Mouse (Mus musculus) lung, adult 2 months (tissue): Measurements from ENCODE around the gene Gm45799. TPM values are rescaled to one million over a fixed set of nuclear protein-coding genes. Genes with fewer than 3 reads are reported as not detected.

Source experiments
- DNase-seq: peaks from one replicate; pipeline ENCODE4 v3.0.0; 2022
- H3K4me1 ChIP-seq: fragments of 200-500 bp; 2 replicates; pipeline ENCODE4 v1.6.1; 2011; ENCODE audit warnings: low read length; ENCODE audit not compliant: control insufficient read depth, insufficient read depth
- H3K4me3 ChIP-seq: fragments of 200-500 bp; replicated peaks from 2 replicates; pipeline ENCODE3; 2011; ENCODE audit warnings: low read depth, mild to moderate bottlenecking, control low read depth, low read length; ENCODE audit errors: extremely low read depth
- CTCF ChIP-seq: fragments of 200-500 bp; IDR thresholded peaks from 2 replicates; pipeline ENCODE4 v1.5.1; 2011; ENCODE audit warnings: mild to moderate bottlenecking, low read length, control low read depth; ENCODE audit not compliant: insufficient read depth
- POLR2A ChIP-seq: fragments of 200-500 bp; IDR thresholded peaks from 2 replicates; pipeline ENCODE4 v1.6.1; 2011; ENCODE audit warnings: low read depth, mild to moderate bottlenecking, control low read depth, low read length, borderline replicate concordance; ENCODE audit errors: extremely low read depth
- WGBS: fragments of 180-500 bp; shearing (Covaris S2); methylation state at CpG from one replicate; pipeline ENCODE4 v1.1.7; 2018; 5-methylcytosine and 5-hydroxymethylcytosine counted together
- polyA plus RNA-seq: library from polyadenylated mRNA; depleted of rRNA; stranded (reverse); fragments of >200 nt; gene quantifications from 2 replicates; pipeline ENCODE4 v1.2.3, GENCODE M21; 2012

Gene Gm45799
- polyA plus RNA-seq, 1 experiment, result 243 TPM

DNA sequence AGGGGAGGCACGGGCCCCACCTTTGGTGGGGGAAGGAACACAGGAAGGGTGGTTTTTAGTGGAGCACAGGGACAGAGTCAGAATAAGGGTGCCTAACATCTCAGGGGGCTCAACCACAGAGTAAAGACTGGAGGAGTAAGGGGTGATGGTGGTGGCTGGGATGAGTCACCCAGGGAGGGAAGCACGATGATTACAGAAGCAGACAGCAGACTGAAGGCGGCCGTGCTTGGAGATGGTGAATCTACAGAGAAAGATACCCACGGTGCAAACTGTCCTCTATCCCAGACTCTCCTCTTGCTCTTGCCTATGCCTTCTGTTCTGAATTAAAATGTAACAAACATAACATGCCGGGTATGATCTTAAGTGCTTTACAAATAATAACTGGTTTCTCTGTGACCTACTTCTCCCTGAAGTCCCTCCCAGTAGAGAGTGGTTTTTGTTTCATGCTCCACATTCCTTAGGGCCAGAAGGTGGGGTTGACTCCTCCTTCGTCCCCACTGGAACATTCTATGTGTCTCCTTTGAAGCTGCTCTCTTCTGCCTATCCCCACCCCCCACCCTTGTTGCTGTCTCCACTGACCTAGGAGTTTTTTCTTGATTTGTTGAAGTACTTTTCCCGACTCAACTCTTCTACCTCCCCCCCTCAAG lies 18.6 kb upstream of the Gm45799 start:
- TF ChIP-seq CTCF, result no peak
- peaks cover 9% of the 10 kb centered on the region; the same call in 1 of the 2 replicates for H3K4me1 ChIP-seq
- H3K4me3 ChIP-seq, result no peak overlapping the region
- 55% methylated on average over 8 of the region's 8 CpGs for WGBS
- no peak for DNase-seq

DNA sequence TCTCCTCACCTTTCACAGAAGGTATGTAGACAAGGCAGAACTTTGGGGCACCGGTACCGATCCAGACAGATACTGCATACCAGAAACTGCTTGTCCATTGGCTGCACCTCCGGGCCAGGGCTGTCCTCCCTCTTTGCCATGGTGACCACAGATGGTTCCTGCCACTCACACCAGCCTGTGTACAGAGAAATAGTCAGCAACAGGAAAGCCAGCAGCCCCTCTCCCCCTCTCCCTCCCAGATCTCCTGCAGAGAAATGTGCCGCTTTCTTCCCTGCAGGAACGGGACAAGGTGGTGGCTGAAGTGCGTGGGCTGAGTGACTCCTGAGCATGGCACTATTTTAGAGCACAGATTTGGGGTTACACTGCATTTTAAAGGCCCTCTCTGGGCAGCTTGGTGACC lies 15.0 kb upstream of the Gm45799 start:
- 53% methylated on average over 6 of the region's 6 CpGs for WGBS
- TF ChIP-seq POLR2A, result no peak
- Histone ChIP-seq H3K4me3 (no peak overlapping the region), H3K4me1 (peaks cover 23% of the 10 kb centered on the region; the same call in 1 of the 2 replicates)
- DNase-seq, result no peak

DNA sequence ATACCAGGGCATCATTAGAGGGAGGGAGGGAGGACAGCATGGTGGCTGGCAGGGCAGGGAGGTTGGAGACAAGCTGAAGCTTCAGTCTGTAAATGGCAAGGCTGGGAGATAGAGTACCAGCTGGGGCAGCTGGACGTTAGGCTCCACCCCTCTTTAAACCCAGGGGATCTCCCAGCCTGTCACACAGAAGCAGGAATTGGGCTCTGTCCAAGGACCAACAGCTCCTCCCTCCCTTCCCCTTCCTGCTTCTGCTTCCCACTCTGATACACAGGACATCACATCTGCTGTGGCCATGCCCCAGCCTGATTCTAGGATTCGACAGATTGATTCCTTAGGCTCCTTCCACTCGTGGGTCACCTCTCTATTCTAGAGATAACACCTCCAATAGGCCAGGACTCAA lies 11.7 kb upstream of the Gm45799 start:
- 7% methylated on average over 3 of the region's 3 CpGs for WGBS
- no peak overlapping the region for H3K4me3 ChIP-seq
- H3K4me1 ChIP-seq, result peaks cover 18% of the 10 kb centered on the region; the same call in 1 of the 2 replicates
- DNase-seq, result no peak
- 0 out of 2 replicates have a peak, but pooled peaks have one; percentile 17 for TF ChIP-seq POLR2A
- no peak for TF ChIP-seq CTCF

GRCm38 (mm10) chr7:105632551-105632972 lies 7.8 kb upstream of the Gm45799 start:
- Histone ChIP-seq H3K4me1 (peaks cover 18% of the 10 kb centered on the region; the same call in 1 of the 2 replicates), H3K4me3 (peak overlapping the region; percentile 80)
- WGBS, result 16% methylated on average over 4 of the region's 4 CpGs
- TF ChIP-seq POLR2A, result no peak
- TF ChIP-seq CTCF, result no peak
- DNase-seq, result no peak

- TF ChIP-seq CTCF (no peak), POLR2A (peak; percentile 32; the same call in 1 of the 2 replicates)
- Histone ChIP-seq H3K4me3 (peak within 1 kb of the TSS; percentile 80), H3K4me1 (peaks cover 16% of the 10 kb centered on the region; the same call in 1 of the 2 replicates)
- WGBS, result 1% methylated on average over 64 of the region's 71 CpGs
- DNase-seq, result peak; percentile 93
Observed at GRCm38 (mm10) chr7:105633127-105633800, 7.1 kb upstream of the Gm45799 start, which contains the start of gene Trim3. Gene Trim3, minus strand, starts transcription at chr7:105633571.

DNA sequence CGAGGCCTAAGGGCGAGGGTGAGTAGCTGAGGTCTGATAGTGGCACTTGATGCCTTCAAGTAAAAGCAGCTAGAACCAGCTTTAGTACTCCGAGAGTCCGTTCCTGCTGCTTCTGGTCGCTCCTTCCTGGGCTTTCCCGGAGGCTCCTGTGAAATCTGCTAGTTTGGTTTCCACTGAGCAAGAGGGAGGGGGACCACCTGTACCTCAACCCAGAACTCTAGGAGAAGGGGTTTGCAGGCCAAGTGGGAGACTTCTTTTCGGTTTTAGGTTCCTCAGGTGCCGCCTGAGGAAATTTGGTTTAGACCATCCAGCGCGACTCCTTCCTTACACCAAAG lies 6.6 kb upstream of the Gm45799 start:
- peak overlapping the region; percentile 62 for H3K4me3 ChIP-seq
- TF ChIP-seq CTCF (no peak), POLR2A (0 out of 2 replicates have a peak, but pooled peaks have one; percentile 40)
- H3K4me1 ChIP-seq, result peaks cover 13% of the 10 kb centered on the region; the same call in 1 of the 2 replicates
- 6% methylated on average over 10 of the region's 10 CpGs for WGBS
- no peak for DNase-seq

DNA sequence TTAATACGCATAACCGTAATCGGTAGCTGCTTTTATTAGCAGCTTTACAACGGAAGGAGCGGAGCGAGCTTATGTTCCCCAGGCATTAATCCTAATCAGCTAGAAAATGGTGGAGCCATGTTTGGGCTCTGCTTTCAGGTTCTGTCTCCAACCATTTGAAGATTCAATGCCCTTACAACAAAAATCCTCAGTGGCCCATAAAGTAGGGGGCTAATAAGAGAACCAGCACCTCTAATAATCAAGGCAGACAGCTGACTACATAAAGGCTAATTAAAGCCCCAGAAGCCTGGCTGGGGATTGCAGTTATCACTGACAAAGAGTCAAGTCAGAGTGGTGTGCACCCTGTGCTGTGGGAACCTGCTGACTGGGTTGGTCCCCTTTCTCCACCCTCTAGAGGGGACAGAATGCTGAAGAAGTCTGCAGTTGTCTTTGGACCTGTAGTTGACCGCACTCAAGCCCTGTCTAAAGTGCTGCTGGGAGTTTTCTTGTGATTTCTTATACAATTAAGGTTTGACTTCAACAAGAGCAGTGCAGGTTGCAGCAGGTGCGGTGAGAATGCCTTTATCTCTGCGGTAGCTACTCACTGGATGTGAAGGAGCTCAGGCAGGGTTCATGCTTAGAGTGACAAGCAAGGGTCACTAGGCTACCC lies 6.0 kb upstream of the Gm45799 start:
- WGBS, result 66% methylated on average over 9 of the region's 9 CpGs
- no peak for TF ChIP-seq POLR2A
- no peak for TF ChIP-seq CTCF
- DNase-seq, result no peak
- Histone ChIP-seq H3K4me3 (no peak overlapping the region), H3K4me1 (peaks cover 10% of the 10 kb centered on the region)

GRCm38 (mm10) chr7:105635726-105636125 lies 4.6 kb upstream of the Gm45799 start:
- no peak for TF ChIP-seq CTCF
- no peak for TF ChIP-seq POLR2A
- peaks cover 10% of the 10 kb centered on the region for H3K4me1 ChIP-seq
- DNase-seq, result no peak
- WGBS, result 91% methylated on average over 2 of the region's 2 CpGs
- H3K4me3 ChIP-seq, result no peak overlapping the region

DNA sequence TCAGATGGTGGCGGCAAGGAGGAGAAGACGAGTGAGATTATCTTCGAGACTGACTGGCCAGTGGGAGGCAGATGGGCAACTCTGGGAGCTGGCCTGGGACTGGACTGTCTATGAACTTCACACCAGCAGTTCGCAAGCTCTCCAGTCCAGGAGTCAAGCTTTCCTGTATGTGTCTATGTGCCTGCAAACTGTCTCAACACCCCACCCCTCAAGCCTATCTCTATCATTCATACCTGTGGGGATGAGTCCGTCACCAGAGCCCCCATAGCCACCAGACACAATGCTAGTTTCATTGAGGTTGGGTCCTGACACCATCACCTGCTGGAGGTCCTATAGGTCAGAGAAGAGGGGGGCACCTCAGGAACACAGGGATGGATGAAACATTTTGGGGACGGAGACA lies 1.6 kb upstream of the Gm45799 start:
- TF ChIP-seq POLR2A, result no peak
- TF ChIP-seq CTCF, result no peak
- Histone ChIP-seq H3K4me3 (no peak overlapping the region), H3K4me1 (peaks cover 7% of the 10 kb centered on the region)
- WGBS, result 89% methylated on average over 6 of the region's 6 CpGs
- DNase-seq, result no peak

DNA sequence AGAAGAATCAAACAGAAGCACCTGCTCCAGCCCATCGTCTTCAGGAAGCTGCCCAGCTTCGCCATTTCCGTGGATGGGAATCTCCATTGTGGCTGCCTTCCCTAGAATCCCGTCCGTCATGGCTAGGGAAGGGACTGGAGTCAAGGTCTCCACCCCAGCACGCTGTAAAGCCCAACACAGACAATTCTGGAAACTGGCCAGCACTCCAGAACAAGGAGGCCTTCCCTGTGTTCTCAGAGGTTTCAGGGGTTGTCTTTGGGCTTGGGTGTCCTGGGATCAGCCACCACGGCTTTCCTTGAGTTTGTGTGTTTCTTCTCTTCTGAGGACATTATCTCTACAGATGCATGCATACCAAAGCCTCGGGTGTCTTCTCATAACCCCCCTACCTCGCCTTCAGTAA lies 1.0 kb upstream of the Gm45799 start:
- WGBS, result 36% methylated on average over 9 of the region's 9 CpGs
- TF ChIP-seq POLR2A, result no peak
- TF ChIP-seq CTCF, result no peak
- no peak for DNase-seq
- Histone ChIP-seq H3K4me1 (peaks cover 7% of the 10 kb centered on the region), H3K4me3 (no peak overlapping the region)
